In the genomic region with DNA sequence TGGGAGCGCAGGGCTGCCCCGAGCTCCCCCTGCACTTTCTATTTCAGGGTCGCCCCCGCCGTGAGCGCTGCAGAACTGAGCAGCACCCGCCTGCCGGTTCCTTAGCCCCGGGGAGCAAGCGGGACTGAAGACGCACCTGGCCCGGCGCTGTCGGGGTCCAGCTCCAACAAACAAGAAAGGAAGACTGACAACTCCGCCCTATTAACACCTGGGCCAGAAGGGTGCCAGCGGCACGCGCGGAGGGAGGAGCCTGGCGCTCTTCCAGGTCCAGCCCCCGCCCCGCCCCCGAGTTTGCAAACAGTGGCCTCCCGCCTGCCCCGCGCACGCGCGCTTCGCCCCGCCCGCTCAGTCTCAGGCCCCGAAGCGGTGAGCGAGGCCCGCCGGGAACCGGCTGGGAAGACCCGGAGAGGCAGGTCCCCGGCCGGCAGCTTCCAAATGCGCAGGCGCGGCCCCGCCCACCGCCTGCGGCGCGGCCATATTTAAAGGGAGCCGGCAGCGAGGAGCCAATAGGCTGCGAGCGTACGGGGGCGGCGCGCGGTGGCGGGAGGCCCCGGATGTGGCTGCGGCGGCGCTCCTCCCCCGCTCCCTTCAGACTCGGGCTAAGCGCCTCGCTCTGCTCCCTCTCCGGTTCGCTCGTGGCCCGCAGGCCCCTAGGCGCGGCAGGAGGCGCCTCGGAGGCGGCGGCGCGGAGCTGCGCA, we compare ENCODE assay signal across 8 mouse cellular contexts. TPM values are rescaled to one million over a fixed set of nuclear protein-coding genes. Genes with fewer than 3 reads are reported as not detected.
DNase-seq lines count a peak whose midpoint lies in the region; ATAC-seq and TF ChIP-seq lines count a peak whose summit lies in the region.

A gene (plus strand): TSS at position 587 of the 698 bp plus-strand sequence.

- TF ChIP-seq EP300 in heart, adult 2 months (IDR thresholded peaks at IDR 0.05; ENCODE audit: insufficient read depth, low read depth, low read length), result 0 out of 2 replicates have a peak, but pooled peaks have one; percentile 18

- H3K4me2 ChIP-seq in embryonic facial prominence, embryonic 13.5 days, result peak within 1 kb of the TSS; percentile 92
- peak within 1 kb of the TSS; percentile 95 for H3K4me2 ChIP-seq in limb, embryonic 13.5 days (replicated peaks)
- peak within 1 kb of the TSS; percentile 92 for H3K4me2 ChIP-seq in midbrain, embryonic 16.5 days (ENCODE audit: low read length)

- intact Hi-C loops in heart, adult 2 months (cut with DNase I), result loop anchor here (1.0 kb wide), 2 partner anchors 17 to 47 kb away; no protein-coding TSS in a partner anchor

- H3K36me3 ChIP-seq in embryonic facial prominence, embryonic 13.5 days, result peaks cover 20% of the 10 kb centered on the region
- no peaks in the 10 kb centered on the region for H3K36me3 ChIP-seq in heart, adult 2 months (ENCODE audit: control insufficient read depth, insufficient read depth, low read length)
- H3K36me3 ChIP-seq in limb, embryonic 13.5 days, result peaks cover 22% of the 10 kb centered on the region
- peaks cover 2% of the 10 kb centered on the region; the same call in 1 of the 2 replicates for H3K36me3 ChIP-seq in midbrain, embryonic 16.5 days (ENCODE audit: control insufficient read depth, insufficient read depth, low read length)

- H3K27ac ChIP-seq in embryonic facial prominence, embryonic 13.5 days, result peak within 1 kb of the TSS; percentile 96
- H3K27ac ChIP-seq in heart, adult 2 months, result peak within 1 kb of the TSS; percentile 89
- peak within 1 kb of the TSS; percentile 93 for H3K27ac ChIP-seq in limb, embryonic 13.5 days
- H3K27ac ChIP-seq in midbrain, embryonic 16.5 days (ENCODE audit: low read length), result peak within 1 kb of the TSS; percentile 97

- H3K4me1 ChIP-seq in embryonic facial prominence, embryonic 13.5 days, result peaks cover 34% of the 10 kb centered on the region
- peaks cover 6% of the 10 kb centered on the region for H3K4me1 ChIP-seq in heart, adult 2 months (ENCODE audit: control insufficient read depth, insufficient read depth, low read length)
- peaks cover 46% of the 10 kb centered on the region for H3K4me1 ChIP-seq in limb, embryonic 13.5 days
- peaks cover 32% of the 10 kb centered on the region for H3K4me1 ChIP-seq in midbrain, embryonic 16.5 days (ENCODE audit: control insufficient read depth, insufficient read depth, low read length)

- peak; percentile 62 for TF ChIP-seq POLR2A in heart, adult 2 months (IDR thresholded peaks at IDR 0.05; ENCODE audit: insufficient read depth, low read depth, low read length)

- ATAC-seq in embryonic facial prominence, embryonic 13.5 days (ENCODE audit: insufficient number of reproducible peaks, insufficient read depth, low FRiP score, low TSS enrichment, low read depth), result peak; percentile 95
- ATAC-seq in limb, embryonic 13.5 days (ENCODE audit: low FRiP score, low read depth), result peak; percentile 94
- ATAC-seq in midbrain, embryonic 16.5 days, result peak; percentile 95

- peak within 1 kb of the TSS; percentile 96 for H3K4me3 ChIP-seq in embryonic facial prominence, embryonic 13.5 days
- peak within 1 kb of the TSS; percentile 84 for H3K4me3 ChIP-seq in heart, adult 2 months
- H3K4me3 ChIP-seq in limb, embryonic 13.5 days, result peak within 1 kb of the TSS; percentile 96
- H3K4me3 ChIP-seq in midbrain, embryonic 16.5 days (ENCODE audit: low read depth, low read length), result peak within 1 kb of the TSS; percentile 80

- peak; percentile 99 for DNase-seq in 3134 (ENCODE audit: extremely low read depth, insufficient read length, low spot score)
- peak; percentile 99 for DNase-seq in adrenal gland, postnatal 36 days
- DNase-seq in heart, adult 2 months, result peak; percentile 99 to 100
- DNase-seq in kidney, adult 8-10 months, result peak; percentile 99
- DNase-seq in spleen, postnatal 10 days (ENCODE audit: low spot score in 2 of 2), result peak; percentile 97

- H3K9ac ChIP-seq in embryonic facial prominence, embryonic 13.5 days, result peak within 1 kb of the TSS; percentile 96
- H3K9ac ChIP-seq in heart, adult 2 months (ENCODE audit: low read depth, low read length), result peak within 1 kb of the TSS; percentile 96
- peak within 1 kb of the TSS; percentile 97 for H3K9ac ChIP-seq in limb, embryonic 13.5 days
- peak within 1 kb of the TSS; percentile 97 for H3K9ac ChIP-seq in midbrain, embryonic 16.5 days (ENCODE audit: low read depth, low read length)

- WGBS in embryonic facial prominence, embryonic 13.5 days, result under 1% methylated on average over 76 of the region's 80 CpGs
- under 1% methylated on average over 73 of the region's 80 CpGs for WGBS in heart, adult 2 months
- WGBS in limb, embryonic 13.5 days, result under 1% methylated on average over 70 of the region's 80 CpGs
- under 1% methylated on average over 41 of the region's 80 CpGs for WGBS in midbrain, embryonic 16.5 days

- TF ChIP-seq CTCF in heart, adult 2 months (IDR thresholded peaks at IDR 0.05), result no peak

- no peaks in the 10 kb centered on the region for H3K79me2 ChIP-seq in heart, adult 2 months (replicated peaks; ENCODE audit: control insufficient read depth, insufficient read depth, low read length)

- H3K9me3 ChIP-seq in embryonic facial prominence, embryonic 13.5 days, result no peaks in the 10 kb centered on the region
- no peaks in the 10 kb centered on the region for H3K9me3 ChIP-seq in limb, embryonic 13.5 days
- no peaks in the 10 kb centered on the region for H3K9me3 ChIP-seq in midbrain, embryonic 16.5 days (replicated peaks; ENCODE audit: control insufficient read depth, low read length, poor library complexity, severe bottlenecking)

- H3K27me3 ChIP-seq in embryonic facial prominence, embryonic 13.5 days, result peaks cover 26% of the 10 kb centered on the region
- no peaks in the 10 kb centered on the region for H3K27me3 ChIP-seq in heart, adult 2 months (ENCODE audit: control insufficient read depth, insufficient read depth, low read length)
- peaks cover 42% of the 10 kb centered on the region for H3K27me3 ChIP-seq in limb, embryonic 13.5 days
- H3K27me3 ChIP-seq in midbrain, embryonic 16.5 days (ENCODE audit: control insufficient read depth, insufficient read depth, low read depth, low read length), result peaks cover 16% of the 10 kb centered on the region

RNA-seq across cellular contexts. Expression of the gene that starts here (rescaled TPM):
- 10 to 100 TPM; 43.0 to 44.9 TPM for total RNA-seq in adrenal gland, postnatal 36 days (2021)
- polyA plus RNA-seq in embryonic facial prominence, embryonic 13.5 days (2015; fragmentation: Nextera tagmentation; extraction: Ambion mirVana), result 11.1 and 11.4 TPM in 2 replicates
- 10 to 100 TPM; 60.1 to 71.4 TPM for total RNA-seq in heart, adult 2 months (2021)
- polyA plus RNA-seq in heart, adult 2 months (2012; rRNA removed), result 41.2 and 47.6 TPM in 2 replicates
- polyA plus RNA-seq in limb, embryonic 13.5 days (2015; fragmentation: Nextera tagmentation; extraction: Ambion mirVana), result 11.2 and 11.7 TPM in 2 replicates
- 21.0 and 22.4 TPM in 2 replicates for polyA plus RNA-seq in midbrain, embryonic 16.5 days (2015; fragmentation: Nextera tagmentation; extraction: Ambion mirVana)

Comparison
In these comparisons a context has a peak if more than half of its experiments do, and no peak if none do; other contexts are left out.
1. Peak in every context shown above with its lines: DNase-seq, ATAC-seq, H3K4me3 ChIP-seq and H3K27ac ChIP-seq.